Mouse (Mus musculus): ENCODE measurements around the gene Galnt2.

DNA sequence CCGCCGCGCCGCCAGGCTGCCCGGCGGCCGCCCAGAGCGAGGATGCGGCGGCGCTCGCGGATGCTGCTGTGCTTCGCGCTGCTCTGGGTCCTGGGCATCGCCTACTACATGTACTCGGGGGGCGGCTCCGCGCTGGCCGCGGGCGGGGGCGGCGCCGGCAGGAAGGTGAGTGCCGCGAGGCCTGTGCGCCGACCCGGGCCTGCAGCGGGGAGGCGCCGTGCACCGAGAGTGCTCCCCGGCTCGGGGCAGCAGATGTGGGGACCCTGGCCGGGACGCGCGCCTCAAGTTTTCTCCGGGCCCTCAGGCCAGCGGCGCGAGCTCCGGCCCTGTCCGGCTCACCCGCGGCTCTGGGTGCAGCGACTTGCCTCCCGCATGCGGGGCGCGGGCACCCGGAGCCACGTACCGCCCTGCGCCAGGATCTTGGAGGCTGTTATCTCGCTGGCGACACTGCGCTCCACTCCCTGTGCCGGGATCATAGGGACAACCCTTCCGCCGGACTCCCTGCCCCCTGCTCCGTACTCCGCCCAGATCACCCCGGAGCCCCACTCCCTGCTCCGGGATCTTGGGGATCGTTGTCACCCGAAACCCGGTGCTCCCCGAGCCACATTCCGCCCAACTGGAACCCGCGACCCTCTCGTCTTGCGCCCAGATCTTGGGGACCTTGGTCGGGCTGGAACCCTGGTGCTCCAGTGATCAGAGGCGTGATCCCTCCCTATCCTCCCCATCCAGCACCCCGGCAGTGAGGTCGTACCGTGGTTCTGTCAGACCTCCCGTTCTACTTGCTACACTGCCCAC is 491 bp downstream of the Galnt2 start:
- TF ChIP-seq EP300 (IDR thresholded peaks at IDR 0.05; ENCODE audit: low read depth) (no peak), CTCF (IDR thresholded peaks at IDR 0.05; ENCODE audit: low read depth) (0 out of 2 replicates have a peak, but pooled peaks have one; percentile 5)

All from liver, postnatal 0 days (tissue).